Mouse (Mus musculus) forebrain, postnatal 0 days (tissue): Measurements from ENCODE around the gene Sdha. TPM values are rescaled to one million over a fixed set of nuclear protein-coding genes. Genes with fewer than 3 reads are reported as not detected.

Experiments
- ATAC-seq: fragments of 200-750 bp; cut with Nextera tagmentation; 2 replicates; pipeline ENCODE4 v1.8.0; 2017; ENCODE audit warnings: mild to moderate bottlenecking, moderate library complexity
- DNase-seq: peaks from one replicate; pipeline ENCODE4 v3.0.0-alpha.2; 2015
- H3K27ac ChIP-seq: fragments of 300-500 bp; sonication (generic); 2 replicates; pipeline ENCODE4 v1.5.1; 2014; ENCODE audit warnings: low read depth, mild to moderate bottlenecking, antibody characterized with exemption, low read length, moderate library complexity, mixed read lengths
- H3K27me3 ChIP-seq: fragments of 300-500 bp; sonication (generic); 2 replicates; pipeline ENCODE4 v1.6.1; 2014; ENCODE audit warnings: mild to moderate bottlenecking, low read length, mixed read lengths; ENCODE audit not compliant: insufficient read depth
- H3K36me3 ChIP-seq: fragments of 300-500 bp; sonication (generic); 2 replicates; pipeline ENCODE4 v1.6.1; 2014; ENCODE audit warnings: mild to moderate bottlenecking, moderate library complexity; ENCODE audit not compliant: insufficient read depth
- H3K4me1 ChIP-seq: fragments of 300-500 bp; sonication (generic); 2 replicates; pipeline ENCODE4 v1.6.1; 2014; ENCODE audit warnings: antibody characterized with exemption; ENCODE audit not compliant: insufficient read depth
- H3K4me2 ChIP-seq: fragments of 300-500 bp; sonication (generic); 2 replicates; pipeline ENCODE4 v1.6.1; 2014; ENCODE audit warnings: low read depth, mild to moderate bottlenecking, moderate library complexity
- H3K4me3 ChIP-seq: fragments of 300-500 bp; sonication (generic); 2 replicates; pipeline ENCODE4 v1.5.1; 2014; ENCODE audit warnings: low read depth, low read length, mixed read lengths
- H3K9ac ChIP-seq: fragments of 300-500 bp; sonication (generic); 2 replicates; pipeline ENCODE4 v1.6.1; 2014; ENCODE audit warnings: mild to moderate bottlenecking
- H3K9me3 ChIP-seq: fragments of 300-500 bp; sonication (generic); 2 replicates; pipeline ENCODE4 v1.6.1; 2016; ENCODE audit warnings: low read length
- CTCF ChIP-seq: sonication (generic); IDR thresholded peaks from 2 replicates; pipeline ENCODE4 v1.5.1; 2016; ENCODE audit warnings: antibody characterized with exemption, control low read depth, low read depth
- WGBS: fragments of 180-500 bp; shearing (Covaris S2); extraction: QIAGEN DNeasy Blood & Tissue Kit; methylation state at CpG from one replicate; pipeline ENCODE4 v1.1.7; 2014; 5-methylcytosine and 5-hydroxymethylcytosine counted together
- polyA plus RNA-seq: library from polyadenylated mRNA; unstranded; fragments of >200 nt; fragmentation: Nextera tagmentation; extraction: Ambion mirVana; gene quantifications from 2 replicates; pipeline ENCODE4 v1.2.1, GENCODE M21; 2015
- total RNA-seq: library from RNA; depleted of rRNA; stranded (reverse); fragments of >200 nt; gene quantifications from 2 replicates; pipeline ENCODE4 v1.2.3, GENCODE M21; 2014

The Sdha gene
- total and polyA plus RNA-seq, 2 experiments from 2014 or later = 91.5 to 179 TPM

DNA sequence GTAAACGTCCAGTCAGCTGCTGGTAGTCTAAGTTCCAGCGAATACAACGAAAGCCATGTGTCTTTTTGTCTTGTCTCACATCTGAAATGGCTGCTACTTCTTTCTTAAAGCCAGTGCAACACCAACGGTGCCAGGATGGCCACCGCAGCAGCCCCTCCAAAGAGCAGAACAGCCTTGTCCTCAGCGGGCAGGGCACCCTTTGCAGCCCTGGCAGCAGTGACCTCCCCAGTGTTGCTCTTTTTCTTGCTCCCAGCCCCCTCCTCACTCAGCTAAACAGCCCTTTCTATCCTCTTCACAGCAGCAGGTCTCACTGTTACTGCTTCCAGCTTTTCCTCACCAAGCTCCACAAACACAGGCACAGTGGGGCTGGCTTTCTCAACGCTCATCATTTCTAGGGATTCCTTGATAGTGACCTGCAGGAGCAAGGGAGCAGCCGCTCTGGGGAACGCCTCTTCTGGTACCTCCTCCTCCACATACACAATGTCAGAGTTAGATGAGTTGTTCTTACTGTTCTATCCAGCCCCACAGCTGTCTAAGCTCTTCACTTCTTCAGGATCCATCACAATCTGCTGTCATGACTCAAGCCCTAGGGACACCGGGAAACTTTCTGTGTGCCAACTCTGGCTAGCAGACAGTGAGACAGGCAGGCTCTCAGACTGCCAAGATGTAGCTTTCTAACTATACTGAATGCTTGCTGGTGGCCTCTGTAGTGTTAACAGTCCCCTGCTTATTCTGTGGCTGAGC is 31.6 kb upstream of the Sdha start:
- ATAC-seq (peak; percentile 66), DNase-seq (no peak)
- no peak overlapping the region for H3K4me3 ChIP-seq
- H3K27ac ChIP-seq = no peak overlapping the region
- no peak overlapping the region for H3K4me2 ChIP-seq
- H3K9ac ChIP-seq = no peak overlapping the region
- no peaks in the 10 kb centered on the region for H3K27me3 ChIP-seq
- 0 out of 2 replicates have a peak, but pooled peaks cover 4% of the 10 kb centered on the region for H3K36me3 ChIP-seq
- 0 out of 2 replicates have a peak, but pooled peaks cover 6% of the 10 kb centered on the region for H3K4me1 ChIP-seq
- TF ChIP-seq CTCF = no peak
- 50% methylated on average over 10 of the region's 10 CpGs for WGBS
- H3K9me3 ChIP-seq = no peaks in the 10 kb centered on the region

DNA sequence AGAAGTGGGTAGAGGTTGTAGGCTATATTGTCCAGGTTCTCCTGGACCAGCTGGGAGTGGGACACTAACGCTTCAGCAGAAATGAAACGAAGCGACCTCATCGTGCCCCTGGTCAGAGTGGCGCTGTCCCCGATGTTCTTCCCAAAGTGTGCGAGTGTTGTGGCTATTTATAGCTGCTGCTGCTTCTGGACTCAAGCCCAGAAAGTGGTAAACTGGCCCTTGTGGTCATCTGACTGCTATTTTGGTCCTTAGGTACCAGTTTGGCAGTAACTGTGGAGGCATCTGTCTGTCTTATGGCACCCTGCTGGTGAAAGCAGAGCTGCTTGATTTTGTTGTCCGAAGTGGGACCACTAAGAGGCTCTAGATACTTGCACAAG is 13.8 kb upstream of the Sdha start, which contains the start of gene Lrrc14b:
TSS of gene Lrrc14b (minus strand) at position 147 of the 377 bp plus-strand sequence.
- DNase-seq = no peak
- no peak within 1 kb of the TSS for H3K9ac ChIP-seq
- no peak for ATAC-seq
- TF ChIP-seq CTCF = no peak
- H3K4me1 ChIP-seq = no peaks in the 10 kb centered on the region
- no peak within 1 kb of the TSS for H3K4me3 ChIP-seq
- H3K4me2 ChIP-seq = no peak within 1 kb of the TSS
- H3K9me3 ChIP-seq = 0 out of 2 replicates have a peak, but pooled peaks cover 3% of the 10 kb centered on the region
- no peak within 1 kb of the TSS for H3K27ac ChIP-seq
- H3K27me3 ChIP-seq = no peaks in the 10 kb centered on the region
- H3K36me3 ChIP-seq = peaks cover 24% of the 10 kb centered on the region
- 80% methylated on average over 8 of the region's 8 CpGs for WGBS

DNA sequence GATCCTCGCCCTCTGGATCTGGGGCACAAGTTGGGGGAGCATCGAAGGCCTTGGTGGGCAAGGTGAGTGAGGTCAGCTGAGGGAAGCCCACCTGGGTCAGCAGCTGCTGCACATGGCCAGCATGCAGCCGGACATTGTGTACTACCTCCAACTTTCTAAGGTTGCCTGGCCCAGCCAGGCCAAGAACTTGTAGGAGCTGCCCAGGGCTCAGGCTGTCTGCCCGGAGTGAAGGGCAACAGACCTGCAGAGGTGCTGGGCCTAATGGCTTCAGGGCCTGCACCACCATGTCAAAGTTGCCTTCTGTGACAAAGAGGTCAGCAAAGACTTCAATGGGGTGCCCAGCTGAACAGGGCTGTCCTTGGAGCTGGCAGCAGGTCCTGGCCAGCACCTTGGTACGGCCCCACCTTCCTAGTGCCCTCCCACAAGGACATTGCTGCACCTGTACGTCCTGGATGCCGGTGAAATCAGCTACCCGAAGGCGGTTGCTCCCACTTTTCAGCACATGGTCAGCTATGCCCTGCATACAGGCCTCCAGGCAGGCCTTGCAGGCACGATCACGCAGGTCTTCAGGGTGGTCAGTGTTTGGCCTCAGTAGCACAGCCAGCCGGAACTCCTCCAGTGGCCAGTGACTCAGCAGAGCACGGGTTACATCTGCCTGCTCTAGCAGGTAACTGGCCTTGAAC is 13.2 kb upstream of the Sdha start:
- Histone ChIP-seq H3K27ac (no peak overlapping the region), H3K27me3 (no peaks in the 10 kb centered on the region), H3K4me1 (no peaks in the 10 kb centered on the region), H3K36me3 (peaks cover 30% of the 10 kb centered on the region), H3K9me3 (0 out of 2 replicates have a peak, but pooled peaks cover 3% of the 10 kb centered on the region), H3K9ac (no peak overlapping the region), H3K4me3 (no peak overlapping the region), H3K4me2 (no peak overlapping the region)
- 92% methylated on average over 13 of the region's 13 CpGs for WGBS
- DNase-seq (no peak), ATAC-seq (no peak)
- TF ChIP-seq CTCF = no peak

DNA sequence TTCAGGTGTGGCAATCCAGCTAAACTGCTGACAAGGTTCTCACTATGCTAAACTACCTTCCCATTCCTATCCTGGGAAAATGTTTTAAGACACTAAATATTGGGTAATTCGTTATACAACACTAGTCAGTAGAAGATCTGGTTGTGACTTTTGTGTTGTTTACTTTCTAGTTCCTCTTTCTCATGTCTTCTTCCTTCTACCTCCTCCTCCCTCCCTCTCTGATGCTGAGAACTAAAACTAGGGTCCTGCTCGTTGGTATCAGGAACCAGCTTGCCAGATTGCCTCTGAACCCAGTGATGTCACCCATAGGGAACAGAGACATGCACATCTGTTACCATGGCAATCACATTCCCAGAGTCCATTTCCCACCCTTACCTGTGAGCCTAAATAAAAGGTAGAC is 12.1 kb upstream of the Sdha start:
- 78% methylated on average over 2 of the region's 2 CpGs for WGBS
- Histone ChIP-seq H3K9ac (no peak overlapping the region), H3K27ac (no peak overlapping the region), H3K4me2 (no peak overlapping the region), H3K9me3 (no peaks in the 10 kb centered on the region), H3K27me3 (no peaks in the 10 kb centered on the region), H3K4me1 (no peaks in the 10 kb centered on the region), H3K4me3 (no peak overlapping the region), H3K36me3 (peaks cover 37% of the 10 kb centered on the region)
- TF ChIP-seq CTCF = no peak
- ATAC-seq (no peak), DNase-seq (no peak)

DNA sequence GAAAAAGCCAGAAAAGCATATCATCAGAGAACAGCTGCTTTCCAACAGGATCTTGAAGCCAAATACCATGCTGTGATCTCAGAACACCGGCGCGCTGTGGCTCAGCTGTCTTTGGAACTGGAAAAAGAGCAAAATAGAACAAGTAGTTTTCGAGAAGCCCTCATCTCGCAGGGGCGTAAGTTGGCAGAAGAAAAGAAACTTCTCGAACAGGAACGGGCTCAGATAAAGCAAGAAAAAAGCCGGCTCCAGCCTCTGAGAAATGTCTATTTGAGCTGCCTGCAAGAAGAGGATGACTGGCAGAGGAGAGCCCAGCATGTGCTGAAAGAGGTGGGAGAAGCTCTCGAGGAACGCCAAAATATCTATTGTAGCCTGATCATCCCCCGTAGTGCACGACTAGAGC is 6.4 kb upstream of the Sdha start:
- no peak overlapping the region for H3K4me2 ChIP-seq
- no peak overlapping the region for H3K4me3 ChIP-seq
- H3K27me3 ChIP-seq = no peaks in the 10 kb centered on the region
- H3K27ac ChIP-seq = no peak overlapping the region
- no peaks in the 10 kb centered on the region for H3K9me3 ChIP-seq
- 94% methylated on average over 13 of the region's 13 CpGs for WGBS
- H3K4me1 ChIP-seq = no peaks in the 10 kb centered on the region
- no peak for DNase-seq
- no peak for ATAC-seq
- H3K9ac ChIP-seq = no peak overlapping the region
- no peak for TF ChIP-seq CTCF
- peaks cover 54% of the 10 kb centered on the region for H3K36me3 ChIP-seq

DNA sequence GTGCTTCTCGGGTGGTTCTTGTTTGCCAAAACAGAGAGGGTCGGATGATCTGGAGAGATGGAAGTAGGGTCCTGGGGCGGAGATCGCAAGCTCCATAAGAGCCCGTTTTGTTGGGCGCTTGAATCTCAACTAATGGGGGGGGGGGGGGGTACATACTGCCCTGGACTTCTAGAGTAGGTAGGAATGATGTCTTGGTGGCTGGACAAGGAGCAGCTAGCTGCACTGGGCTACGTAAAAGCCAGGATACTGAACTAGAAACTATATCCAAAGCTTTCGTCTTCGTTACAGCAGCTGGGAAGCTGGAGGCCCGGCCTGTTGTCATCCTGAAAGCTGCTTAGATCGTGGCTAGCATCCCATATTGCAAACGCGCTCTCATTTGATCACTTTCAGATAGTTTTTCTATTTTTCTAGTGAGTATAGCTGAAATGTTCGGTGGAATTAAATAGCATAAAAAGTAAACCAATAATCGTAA is 391 bp upstream of the Sdha start:
- ATAC-seq (peak; percentile 54), DNase-seq (no peak)
- peak overlapping the region; percentile 64 for H3K4me2 ChIP-seq
- no peaks in the 10 kb centered on the region for H3K9me3 ChIP-seq
- peak overlapping the region; percentile 78 for H3K9ac ChIP-seq
- H3K36me3 ChIP-seq = peaks cover 9% of the 10 kb centered on the region; the same call in 1 of the 2 replicates
- H3K4me1 ChIP-seq = peaks cover 13% of the 10 kb centered on the region; the same call in 1 of the 2 replicates
- peak overlapping the region; percentile 57 for H3K4me3 ChIP-seq
- TF ChIP-seq CTCF = no peak
- H3K27me3 ChIP-seq = no peaks in the 10 kb centered on the region
- WGBS = 2% methylated on average over 15 of the region's 15 CpGs
- peak overlapping the region; percentile 62 for H3K27ac ChIP-seq

DNA sequence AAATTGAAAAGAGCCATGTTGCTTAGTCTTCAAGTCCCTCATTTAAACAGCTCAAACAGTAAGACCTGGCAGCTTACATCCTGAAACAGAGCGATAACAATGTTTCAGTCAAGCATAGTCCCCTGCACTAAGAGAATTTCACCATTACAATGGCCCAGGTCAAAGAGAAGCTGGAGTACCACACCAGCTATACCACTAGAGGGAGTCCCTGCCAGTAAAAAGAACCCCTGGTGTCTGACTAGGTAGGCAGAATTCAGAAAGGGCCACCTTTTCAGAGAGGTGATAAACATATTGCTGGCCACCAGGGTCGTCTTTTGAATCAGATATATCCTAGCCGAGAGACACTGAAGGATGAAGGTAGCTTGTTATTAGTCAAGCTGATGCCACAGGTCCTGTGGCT is 9.0 kb downstream of the Sdha start:
- no peaks in the 10 kb centered on the region for H3K27me3 ChIP-seq
- no peak overlapping the region for H3K4me3 ChIP-seq
- H3K4me1 ChIP-seq = no peaks in the 10 kb centered on the region
- ATAC-seq (peak; percentile 74), DNase-seq (peak; percentile 42)
- H3K36me3 ChIP-seq = peaks cover 60% of the 10 kb centered on the region
- H3K9ac ChIP-seq = no peak overlapping the region
- H3K27ac ChIP-seq = no peak overlapping the region
- H3K9me3 ChIP-seq = no peaks in the 10 kb centered on the region
- WGBS = 47% methylated on average over 3 of the region's 3 CpGs
- peak; percentile 74 for TF ChIP-seq CTCF
- no peak overlapping the region for H3K4me2 ChIP-seq
